Mouse (Mus musculus) liver, embryonic 12.5 days (tissue): Measurements from ENCODE around the gene Nat9. TPM values are rescaled to one million over a fixed set of nuclear protein-coding genes. Genes with fewer than 3 reads are reported as not detected.

Experiments used
- ATAC-seq: fragments of 200-750 bp; cut with Nextera tagmentation; 2 replicates; pipeline ENCODE4 v1.8.0; 2017; ENCODE audit warnings: moderate number of reproducible peaks, mild to moderate bottlenecking, moderate library complexity
- H3K27ac ChIP-seq: fragments of 300-500 bp; sonication (generic); 2 replicates; pipeline ENCODE4 v1.5.1; 2016; ENCODE audit warnings: mild to moderate bottlenecking
- H3K27me3 ChIP-seq: fragments of 300-500 bp; sonication (generic); replicated peaks from 2 replicates; pipeline ENCODE4 v1.6.1; 2016; ENCODE audit warnings: mild to moderate bottlenecking, moderate library complexity
- H3K36me3 ChIP-seq: fragments of 300-500 bp; sonication (generic); 2 replicates; pipeline ENCODE4 v1.6.1; 2016; ENCODE audit warnings: mild to moderate bottlenecking, moderate library complexity
- H3K4me1 ChIP-seq: fragments of 300-500 bp; sonication (generic); 2 replicates; pipeline ENCODE4 v1.6.1; 2016
- H3K4me2 ChIP-seq: fragments of 300-500 bp; sonication (generic); 2 replicates; pipeline ENCODE4 v1.6.1; 2016; ENCODE audit warnings: mild to moderate bottlenecking, moderate library complexity
- H3K4me3 ChIP-seq: fragments of 300-500 bp; sonication (generic); 2 replicates; pipeline ENCODE4 v1.5.1; 2016; ENCODE audit warnings: mild to moderate bottlenecking, moderate library complexity
- H3K9ac ChIP-seq: fragments of 300-500 bp; sonication (generic); 2 replicates; pipeline ENCODE4 v1.6.1; 2016; ENCODE audit warnings: mild to moderate bottlenecking, moderate library complexity
- H3K9me3 ChIP-seq: fragments of 300-500 bp; sonication (generic); replicated peaks from 2 replicates; pipeline ENCODE4 v1.6.1; 2016; ENCODE audit warnings: mild to moderate bottlenecking, moderate library complexity
- WGBS: fragments of 180-500 bp; shearing (Covaris S2); methylation state at CpG from one replicate; pipeline ENCODE4 v1.1.7; 2016; ENCODE audit not compliant: insufficient replicate concordance; 5-methylcytosine and 5-hydroxymethylcytosine counted together
- polyA plus RNA-seq: library from polyadenylated mRNA; unstranded; fragments of >200 nt; fragmentation: Nextera tagmentation; extraction: Ambion mirVana; gene quantifications from 2 replicates; pipeline ENCODE4 v1.2.1, GENCODE M21; 2016

Gene Nat9
- polyA plus RNA-seq, 1 experiment from 2014 or later = 12.9 TPM

DNA sequence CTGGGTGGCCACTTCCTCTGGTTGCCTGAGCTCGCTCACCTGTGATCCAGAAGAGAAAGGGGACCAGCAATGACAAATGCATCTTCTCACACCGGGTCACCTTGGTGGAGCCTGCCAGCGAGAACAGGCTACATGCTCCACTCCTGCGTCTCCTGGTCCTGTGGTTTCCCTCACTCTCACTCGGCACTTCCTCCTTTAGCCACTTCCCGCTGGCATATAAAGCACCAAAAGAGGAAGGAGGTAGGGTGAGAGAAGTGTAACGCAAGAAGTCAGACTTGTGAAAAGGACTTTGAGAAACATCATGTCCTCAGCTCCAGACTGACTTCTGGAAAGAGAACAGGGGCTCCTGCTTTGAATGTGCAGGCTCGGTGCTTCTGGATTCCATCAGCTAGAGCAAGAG, 53.9 kb downstream of the Nat9 start, which contains the start of gene Cd300lf:
Gene Cd300lf (minus strand): TSS at position 193 of the 400 bp plus-strand sequence.
- Histone ChIP-seq H3K4me1 (no peaks in the 10 kb centered on the region), H3K36me3 (no peaks in the 10 kb centered on the region), H3K9me3 (no peaks in the 10 kb centered on the region), H3K9ac (no peak within 1 kb of the TSS), H3K27me3 (no peaks in the 10 kb centered on the region; the same call in 1 of the 2 replicates), H3K27ac (no peak within 1 kb of the TSS), H3K4me3 (no peak within 1 kb of the TSS), H3K4me2 (0 out of 2 replicates have a peak within 1 kb of the TSS, but pooled peaks have one; percentile 2)
- no peak for ATAC-seq
- WGBS = 19% methylated on average over 8 of the region's 8 CpGs

Other genes with a start within 250 kb of the Nat9 start
- not detected in 2 replicates for gene Cd300c, start 218.7 kb downstream of the Nat9 start, polyA plus RNA-seq
- gene Cd300ld, start 197.9 kb downstream of the Nat9 start, polyA plus RNA-seq = 0.48 and 0.67 TPM in 2 replicates
- 3.0 and 3.4 TPM in 2 replicates for gene Cd300c2, start 186.0 kb downstream of the Nat9 start, polyA plus RNA-seq
- not detected in 2 replicates for gene Cd300ld2, start 171.7 kb downstream of the Nat9 start, polyA plus RNA-seq
- gene Cd300ld4, start 160.8 kb downstream of the Nat9 start, polyA plus RNA-seq = not detected in 2 replicates
- gene Cd300ld5, start 150.1 kb downstream of the Nat9 start, polyA plus RNA-seq = not detected in 2 replicates
- 0.23 TPM in 1 of 2 replicates, not detected in the other for gene Cd300ld3, start 139.4 kb downstream of the Nat9 start, polyA plus RNA-seq
- gene Cd300e, start 125.7 kb downstream of the Nat9 start, polyA plus RNA-seq = 0.50 and 0.61 TPM in 2 replicates
- 4.7 and 6.1 TPM in 2 replicates for gene Rab37, start 96.4 kb downstream of the Nat9 start, polyA plus RNA-seq
- 0.90 and 1.3 TPM in 2 replicates for gene Cd300lf, start 53.9 kb downstream of the Nat9 start, polyA plus RNA-seq
- 74.5 and 75.7 TPM in 2 replicates for gene Slc9a3r1, start 24.5 kb downstream of the Nat9 start, polyA plus RNA-seq
- gene Tmem104, start 372 bp downstream of the Nat9 start, polyA plus RNA-seq = 7.5 and 8.1 TPM in 2 replicates
- gene Grin2c, start 79.4 kb upstream of the Nat9 start, polyA plus RNA-seq = 0.51 and 0.62 TPM in 2 replicates
- gene Fdxr, start 89.2 kb upstream of the Nat9 start, polyA plus RNA-seq = 17.1 and 17.8 TPM in 2 replicates
- gene Fads6, start 109.8 kb upstream of the Nat9 start, polyA plus RNA-seq = 2.2 and 2.4 TPM in 2 replicates
- gene Otop2, start 119.3 kb upstream of the Nat9 start, polyA plus RNA-seq = not detected in 2 replicates
- 0.25 and 0.32 TPM in 2 replicates for gene Ush1g, start 134.2 kb upstream of the Nat9 start, polyA plus RNA-seq
- gene Otop3, start 146.9 kb upstream of the Nat9 start, polyA plus RNA-seq = not detected in 2 replicates
- gene Hid1, start 179.9 kb upstream of the Nat9 start, polyA plus RNA-seq = 1.8 TPM in 2 replicates
- gene Cdr2l, start 194.1 kb upstream of the Nat9 start, polyA plus RNA-seq = 4.2 TPM in 2 replicates
- 116 and 120 TPM in 2 replicates for gene Mrpl58, start 215.9 kb upstream of the Nat9 start, polyA plus RNA-seq
- gene Atp5h, start 232.1 kb upstream of the Nat9 start, polyA plus RNA-seq = 624 and 630 TPM in 2 replicates
- 8.6 and 9.3 TPM in 2 replicates for gene Kctd2, start 232.3 kb upstream of the Nat9 start, polyA plus RNA-seq